In genomic region chr11:75992481-75992880, GRCm38 (mm10) we compare ENCODE assay signal across 27 mouse cellular contexts. TPM values are rescaled to one million over a fixed set of nuclear protein-coding genes. Genes with fewer than 3 reads are reported as not detected.
DNase-seq lines count a peak whose midpoint lies in the region; ATAC-seq and TF ChIP-seq lines count a peak whose summit lies in the region.
"Had no signal": no experiment of that assay in that cellular context is flagged by ENCODE, and none has a peak within 500 bp of the region (broad histone marks: within the 10 kb centered on the region; RNA-seq: fewer than 3 reads in every experiment).

No protein-coding gene starts in this region.

- peak; percentile 38; the same call in 1 of the 2 replicates for ATAC-seq in megakaryocyte, adult 5-6 weeks (ENCODE audit: poor library complexity, severe bottlenecking)
- ATAC-seq: forebrain, embryonic 14.5 days; intestine, postnatal 0 days had no signal

- no peaks in the 10 kb centered on the region for H3K27me3 ChIP-seq in spleen, adult 2 months (ENCODE audit: control insufficient read depth, insufficient read depth, low read length)
- H3K27me3 ChIP-seq: embryonic facial prominence, embryonic 15.5 days; heart, embryonic 12.5 days; kidney, embryonic 15.5 days; limb, embryonic 15.5 days; lung, embryonic 15.5 days; neural tube, embryonic 15.5 days had no signal

- no peaks in the 10 kb centered on the region for H3K36me3 ChIP-seq in spleen, adult 2 months (ENCODE audit: control insufficient read depth, insufficient read depth, low read length)
- H3K36me3 ChIP-seq: embryonic facial prominence, embryonic 15.5 days; heart, embryonic 12.5 days; kidney, embryonic 15.5 days; limb, embryonic 15.5 days; lung, embryonic 15.5 days; midbrain, embryonic 10.5 days; neural tube, embryonic 15.5 days had no signal

- H3K27ac ChIP-seq in spleen, adult 2 months (ENCODE audit: insufficient read depth, low read length): peak overlapping the region; percentile 52
- H3K27ac ChIP-seq: embryonic facial prominence, embryonic 15.5 days; kidney, embryonic 15.5 days; left cerebral cortex, adult 2 months; limb, embryonic 15.5 days; liver, embryonic 14.5 days; lung, embryonic 15.5 days; midbrain, embryonic 10.5 days; neural tube, embryonic 15.5 days had no signal

- 15% methylated on average over 8 of the region's 8 CpGs for WGBS in spleen, adult 2 months

- peaks cover 14% of the 10 kb centered on the region; the same call in 1 of the 2 replicates for H3K4me1 ChIP-seq in spleen, adult 2 months (ENCODE audit: control insufficient read depth, insufficient read depth, insufficient read length)
- H3K4me1 ChIP-seq: embryonic facial prominence, embryonic 15.5 days; heart, embryonic 12.5 days; limb, embryonic 15.5 days; lung, embryonic 15.5 days; midbrain, embryonic 10.5 days; neural tube, embryonic 15.5 days had no signal

- DNase-seq in spleen, adult 2 months (ENCODE audit: low read depth in 1 of 2, low spot score in 2 of 2): peak in 1 of 2 experiments; percentile 54
- no peak for DNase-seq in spleen, adult 12 weeks (ENCODE audit: low spot score)
- DNase-seq in thymus, postnatal 0 days (ENCODE audit: low spot score): peak; percentile 27
- DNase-seq in retina, postnatal 1 day: no peak
- DNase-seq in right cerebral cortex, postnatal 10 days (ENCODE audit: low spot score in 2 of 2): no peak
- DNase-seq in cerebellum, adult 11 months: no peak
- DNase-seq: adrenal gland, postnatal 14 days; cerebellum, adult 8-10 months; heart, adult 11 months; heart, postnatal 10 days; kidney, postnatal 4 days; left cerebral cortex, postnatal 4 days; lung, postnatal 36 days had no signal

- no peak for TF ChIP-seq CTCF in spleen, adult 2 months (IDR thresholded peaks at IDR 0.05; ENCODE audit: extremely low read depth, insufficient read depth, insufficient read length, insufficient replicate concordance)

- no peak for TF ChIP-seq POLR2A in spleen, adult 2 months (IDR thresholded peaks at IDR 0.05; ENCODE audit: low read depth, low read length)

- H3K4me3 ChIP-seq in spleen, adult 2 months (ENCODE audit: extremely low read depth, insufficient read depth, insufficient read length): no peak overlapping the region
- H3K4me3 ChIP-seq: embryonic facial prominence, embryonic 15.5 days; heart, embryonic 12.5 days; kidney, embryonic 15.5 days; left cerebral cortex, adult 2 months; limb, embryonic 15.5 days; lung, embryonic 15.5 days; midbrain, embryonic 10.5 days; neural tube, embryonic 15.5 days had no signal

RNA-seq across cellular contexts. Expression of gene 1700016K19Rik, which starts 7.2 kb away (rescaled TPM):
- 0.08 and 0.22 TPM in 2 replicates for polyA plus RNA-seq in spleen, adult 2 months (2012; rRNA removed)
- not detected in 2 replicates for total RNA-seq in megakaryocyte, adult 5-6 weeks (2015)
- not detected in 2 replicates for total RNA-seq in megakaryocyte, adult 5-6 weeks (2017)
- 1.2 and 1.3 TPM in 2 replicates for polyA plus RNA-seq in thymus, postnatal 0 days (2015; fragmentation: Nextera tagmentation; extraction: Ambion mirVana)
- total RNA-seq: adrenal gland, postnatal 14 days; gastrocnemius, adult 8-10 months; heart, postnatal 10 days had no signal
- polyA plus RNA-seq: C2C12; intestine, postnatal 0 days; liver, embryonic 14.5 days had no signal

RNA-seq across cellular contexts. Expression of gene Rflnb, which starts 35.1 kb away (rescaled TPM):
- polyA plus RNA-seq in spleen, adult 2 months (2012; rRNA removed): 11.5 and 15.5 TPM in 2 replicates
- 34.6 and 37.5 TPM in 2 replicates for total RNA-seq in megakaryocyte, adult 5-6 weeks (2015)
- 45.7 and 54.6 TPM in 2 replicates for total RNA-seq in megakaryocyte, adult 5-6 weeks (2017)
- 10.6 and 13.2 TPM in 2 replicates for polyA plus RNA-seq in thymus, postnatal 0 days (2015; fragmentation: Nextera tagmentation; extraction: Ambion mirVana)

RNA-seq across cellular contexts. Expression of gene Rph3al, which starts 54.3 kb away (rescaled TPM):
- polyA plus RNA-seq in spleen, adult 2 months (2012; rRNA removed): 3.8 and 5.5 TPM in 2 replicates
- total RNA-seq in megakaryocyte, adult 5-6 weeks (2015): 0.49 and 0.84 TPM in 2 replicates
- 1.3 TPM in 1 of 2 replicates, not detected in the other for total RNA-seq in megakaryocyte, adult 5-6 weeks (2017)
- 4.2 and 4.3 TPM in 2 replicates for polyA plus RNA-seq in thymus, postnatal 0 days (2015; fragmentation: Nextera tagmentation; extraction: Ambion mirVana)
